Mouse (Mus musculus): ENCODE measurements around the gene Slc30a9. TPM values are rescaled to one million over a fixed set of nuclear protein-coding genes. Genes with fewer than 3 reads are reported as not detected.

Gene Slc30a9
- polyA plus RNA-seq (2015; fragmentation: Nextera tagmentation; extraction: Ambion mirVana) = 88.4 and 102 TPM in 2 replicates

- WGBS = under 1% methylated on average over 79 of the region's 83 CpGs
- peak within 1 kb of the TSS; percentile 100 for H3K4me3 ChIP-seq
- peak; percentile 86 for ATAC-seq (ENCODE audit: insufficient number of reproducible peaks, insufficient read depth, low FRiP score, low TSS enrichment, low read depth)
Measured at GRCm38 (mm10) chr5:67306698-67307521, at the start of gene Slc30a9. Gene Slc30a9 (plus strand): TSS chr5:67306955.

GRCm38 (mm10) chr5:67258473-67258872, 48.3 kb upstream of the Slc30a9 start:
- Histone ChIP-seq H3K9me3 (no peaks in the 10 kb centered on the region), H3K4me3 (no peak overlapping the region), H3K9ac (no peak overlapping the region), H3K27me3 (no peaks in the 10 kb centered on the region), H3K4me2 (no peak overlapping the region), H3K27ac (no peak overlapping the region), H3K36me3 (peaks cover 5% of the 10 kb centered on the region; the same call in 1 of the 2 replicates), H3K4me1 (peaks cover 16% of the 10 kb centered on the region)
- WGBS = 78% methylated on average over 9 of the region's 9 CpGs
- no peak for ATAC-seq (ENCODE audit: insufficient number of reproducible peaks, insufficient read depth, low FRiP score, low TSS enrichment, low read depth)

More at GRCm38 (mm10) chr5:67306698-67307521, at the start of gene Slc30a9:
- H3K4me1 ChIP-seq = peaks cover 9% of the 10 kb centered on the region
- peak within 1 kb of the TSS; percentile 93 for H3K9ac ChIP-seq
- peak within 1 kb of the TSS; percentile 73 for H3K4me2 ChIP-seq
- no peaks in the 10 kb centered on the region for H3K27me3 ChIP-seq
- H3K9me3 ChIP-seq = no peaks in the 10 kb centered on the region
- H3K36me3 ChIP-seq = 0 out of 2 replicates have a peak, but pooled peaks cover 5% of the 10 kb centered on the region
- peak within 1 kb of the TSS; percentile 62; the same call in 1 of the 2 replicates for H3K27ac ChIP-seq

DNA sequence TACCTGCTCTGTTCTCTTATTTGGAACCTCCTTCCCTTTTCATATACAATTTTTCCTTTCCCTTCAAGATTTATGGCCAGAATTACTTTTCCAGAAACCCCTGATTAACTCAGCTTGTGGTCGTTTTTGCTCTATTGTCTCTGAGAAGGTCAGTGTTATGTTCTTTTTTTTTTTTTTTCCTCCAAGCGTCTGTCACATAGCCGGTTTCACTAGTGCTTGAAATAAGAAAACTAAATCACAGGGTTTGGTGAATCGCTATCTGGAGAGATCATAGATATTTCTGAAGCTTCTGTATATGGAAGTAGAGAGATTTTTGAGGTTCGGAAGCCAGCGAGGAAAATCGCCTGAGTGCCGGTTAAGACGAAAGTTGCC, 46.6 kb upstream of the Slc30a9 start:
- Histone ChIP-seq H3K4me3 (peak overlapping the region; percentile 93), H3K27ac (no peak overlapping the region), H3K27me3 (no peaks in the 10 kb centered on the region), H3K9ac (peak overlapping the region; percentile 61), H3K9me3 (no peaks in the 10 kb centered on the region), H3K4me2 (peak overlapping the region; percentile 71), H3K36me3 (peaks cover 15% of the 10 kb centered on the region), H3K4me1 (peaks cover 16% of the 10 kb centered on the region)
- under 1% methylated on average over 9 of the region's 9 CpGs for whole genome bisulfite sequencing
- no peak for ATAC-seq (ENCODE audit: insufficient number of reproducible peaks, insufficient read depth, low FRiP score, low TSS enrichment, low read depth)

- H3K4me3 ChIP-seq = peak within 1 kb of the TSS; percentile 93
- H3K4me2 ChIP-seq = peak within 1 kb of the TSS; percentile 71
- peaks cover 21% of the 10 kb centered on the region for H3K36me3 ChIP-seq
- peak; percentile 86 for ATAC-seq (ENCODE audit: insufficient number of reproducible peaks, insufficient read depth, low FRiP score, low TSS enrichment, low read depth)
- peak within 1 kb of the TSS; percentile 91 for H3K27ac ChIP-seq
- peaks cover 16% of the 10 kb centered on the region for H3K4me1 ChIP-seq
- WGBS = under 1% methylated on average over 67 of the region's 67 CpGs
- H3K27me3 ChIP-seq = no peaks in the 10 kb centered on the region
- no peaks in the 10 kb centered on the region for H3K9me3 ChIP-seq
- H3K9ac ChIP-seq = peak within 1 kb of the TSS; percentile 92
Measured at GRCm38 (mm10) chr5:67260531-67261371, 46.0 kb upstream of the Slc30a9 start, which contains the start of gene Tmem33. Gene Tmem33 (plus strand): TSS chr5:67260565.

- Histone ChIP-seq H3K36me3 (peaks cover 40% of the 10 kb centered on the region), H3K27me3 (no peaks in the 10 kb centered on the region), H3K27ac (no peak overlapping the region), H3K9ac (no peak overlapping the region), H3K4me1 (peaks cover 16% of the 10 kb centered on the region), H3K4me3 (no peak overlapping the region), H3K9me3 (no peaks in the 10 kb centered on the region), H3K4me2 (no peak overlapping the region)
- 92% methylated on average over 7 of the region's 7 CpGs for WGBS
- no peak for ATAC-seq (ENCODE audit: insufficient number of reproducible peaks, insufficient read depth, low FRiP score, low TSS enrichment, low read depth)
Measured at GRCm38 (mm10) chr5:67262964-67263363, 43.8 kb upstream of the Slc30a9 start.

GRCm38 (mm10) chr5:67266106-67266505, 40.6 kb upstream of the Slc30a9 start:
- Histone ChIP-seq H3K4me2 (no peak overlapping the region), H3K4me1 (peaks cover 9% of the 10 kb centered on the region), H3K27ac (no peak overlapping the region), H3K36me3 (peaks cover 56% of the 10 kb centered on the region), H3K9me3 (no peaks in the 10 kb centered on the region), H3K4me3 (no peak overlapping the region), H3K27me3 (no peaks in the 10 kb centered on the region), H3K9ac (no peak overlapping the region)
- ATAC-seq (ENCODE audit: insufficient number of reproducible peaks, insufficient read depth, low FRiP score, low TSS enrichment, low read depth) = no peak
- 87% methylated on average over 1 of the region's 1 CpGs for WGBS

DNA sequence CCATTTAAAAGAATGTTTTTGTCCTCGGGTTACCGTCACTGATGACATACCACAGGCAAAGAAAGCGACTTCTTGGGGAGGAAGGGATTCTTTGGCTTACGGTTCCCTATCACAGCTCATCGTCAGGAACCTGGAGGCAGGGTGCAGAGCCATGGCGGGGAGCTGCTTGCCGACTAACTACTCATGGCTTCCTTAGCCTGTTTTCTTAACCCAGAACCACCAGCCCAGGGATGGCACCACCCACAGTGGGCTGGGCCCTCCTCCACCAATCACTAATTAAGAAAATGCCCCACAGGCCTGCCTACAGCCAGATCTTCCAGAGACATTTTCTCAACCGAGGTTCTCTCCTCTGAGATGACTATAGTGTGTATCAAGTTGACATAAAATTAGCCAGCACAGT, 37.4 kb upstream of the Slc30a9 start:
- Histone ChIP-seq H3K4me1 (no peaks in the 10 kb centered on the region), H3K27me3 (no peaks in the 10 kb centered on the region), H3K9me3 (no peaks in the 10 kb centered on the region), H3K4me3 (no peak overlapping the region), H3K4me2 (no peak overlapping the region), H3K9ac (no peak overlapping the region), H3K36me3 (peaks cover 47% of the 10 kb centered on the region), H3K27ac (no peak overlapping the region)
- no peak for ATAC-seq (ENCODE audit: insufficient number of reproducible peaks, insufficient read depth, low FRiP score, low TSS enrichment, low read depth)
- 82% methylated on average over 8 of the region's 8 CpGs for WGBS

DNA sequence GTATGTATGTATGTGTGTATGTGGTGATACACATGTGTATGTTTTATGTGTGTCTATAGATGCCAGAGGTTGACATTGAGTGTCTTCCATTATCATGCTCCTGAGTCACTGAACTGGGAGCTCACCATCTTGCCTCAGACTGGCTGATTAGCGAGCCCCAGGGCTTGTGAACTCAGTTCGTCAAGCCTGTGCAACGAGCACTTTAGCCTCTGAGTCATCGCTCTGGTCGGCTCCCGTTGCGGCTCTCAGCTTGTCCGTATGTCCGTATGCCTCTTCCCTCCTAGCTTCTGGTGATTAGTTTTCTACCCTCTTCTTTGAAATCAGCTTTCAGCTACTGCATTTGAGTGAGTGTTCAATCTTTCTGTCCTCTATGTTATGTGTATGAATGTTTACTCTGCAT, 27.3 kb upstream of the Slc30a9 start:
- H3K27me3 ChIP-seq = no peaks in the 10 kb centered on the region
- no peak for ATAC-seq (ENCODE audit: insufficient number of reproducible peaks, insufficient read depth, low FRiP score, low TSS enrichment, low read depth)
- H3K9me3 ChIP-seq = no peaks in the 10 kb centered on the region
- H3K36me3 ChIP-seq = peaks cover 38% of the 10 kb centered on the region
- H3K4me3 ChIP-seq = no peak overlapping the region
- no peak overlapping the region for H3K9ac ChIP-seq
- no peaks in the 10 kb centered on the region for H3K4me1 ChIP-seq
- 83% methylated on average over 9 of the region's 9 CpGs for WGBS
- no peak overlapping the region for H3K27ac ChIP-seq
- no peak overlapping the region for H3K4me2 ChIP-seq

- 90% methylated on average over 4 of the region's 4 CpGs for WGBS
- no peak overlapping the region for H3K4me3 ChIP-seq
- H3K4me2 ChIP-seq = no peak overlapping the region
- no peak overlapping the region for H3K27ac ChIP-seq
- H3K27me3 ChIP-seq = no peaks in the 10 kb centered on the region
- H3K4me1 ChIP-seq = no peaks in the 10 kb centered on the region
- no peaks in the 10 kb centered on the region for H3K9me3 ChIP-seq
- ATAC-seq (ENCODE audit: insufficient number of reproducible peaks, insufficient read depth, low FRiP score, low TSS enrichment, low read depth) = no peak
- peaks cover 42% of the 10 kb centered on the region for H3K36me3 ChIP-seq
- no peak overlapping the region for H3K9ac ChIP-seq
Measured at GRCm38 (mm10) chr5:67279840-67280239, 26.9 kb upstream of the Slc30a9 start.

DNA sequence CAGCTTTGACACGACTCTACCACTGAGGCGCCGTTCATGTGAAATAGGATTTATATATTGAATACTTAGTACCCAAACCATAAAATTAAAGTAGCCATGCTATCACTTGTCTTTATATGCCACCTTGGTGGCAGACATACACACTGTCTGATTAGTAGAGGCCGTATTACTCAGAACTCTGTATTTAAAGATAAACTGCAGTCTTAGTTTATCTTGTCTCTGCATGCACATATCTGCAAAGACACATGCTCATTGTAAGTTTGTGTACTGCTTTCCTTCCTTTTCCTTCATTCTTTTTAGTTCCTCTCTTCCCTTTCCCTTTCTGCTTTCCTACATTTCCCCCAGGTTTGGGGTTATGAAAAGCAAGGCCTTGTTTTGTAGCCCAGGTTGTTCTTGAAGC, 26.4 kb upstream of the Slc30a9 start:
- Histone ChIP-seq H3K36me3 (peaks cover 47% of the 10 kb centered on the region), H3K4me1 (no peaks in the 10 kb centered on the region), H3K27me3 (no peaks in the 10 kb centered on the region), H3K4me2 (no peak overlapping the region), H3K9ac (no peak overlapping the region), H3K4me3 (no peak overlapping the region), H3K27ac (no peak overlapping the region), H3K9me3 (no peaks in the 10 kb centered on the region)
- 91% methylated on average over 4 of the region's 4 CpGs for WGBS
- no peak for ATAC-seq (ENCODE audit: insufficient number of reproducible peaks, insufficient read depth, low FRiP score, low TSS enrichment, low read depth)

GRCm38 (mm10) chr5:67295029-67295428, 11.7 kb upstream of the Slc30a9 start:
- H3K36me3 ChIP-seq = peaks cover 19% of the 10 kb centered on the region

More at GRCm38 (mm10) chr5:67295029-67295428, 11.7 kb upstream of the Slc30a9 start:
- no peaks in the 10 kb centered on the region for H3K4me1 ChIP-seq
- WGBS = 75% methylated on average over 3 of the region's 3 CpGs
- H3K27me3 ChIP-seq = no peaks in the 10 kb centered on the region
- H3K9me3 ChIP-seq = no peaks in the 10 kb centered on the region
- H3K4me3 ChIP-seq = no peak overlapping the region
- ATAC-seq (ENCODE audit: insufficient number of reproducible peaks, insufficient read depth, low FRiP score, low TSS enrichment, low read depth) = no peak
- no peak overlapping the region for H3K4me2 ChIP-seq
- H3K9ac ChIP-seq = no peak overlapping the region
- H3K27ac ChIP-seq = no peak overlapping the region
